Mouse (Mus musculus) mouse embryonic stem cell (cell line): ENCODE data around the gene Sox12.

Source experiments
- in situ Hi-C, 2 experiments: fragments of 300-500 bp; cut with MboI; formaldehyde crosslinking; loops; 1 replicate in 1 of 2; 3 replicates in 1 of 2; pipeline ENCODE4 v1.14.3; 2019 to 2020; ENCODE audit warnings: low sequenced_read_pairs in 2 of 2, low pct_unique_long_range_greater_than_20kb in 1 of 2, mixed read lengths in 1 of 2; ENCODE audit not compliant: unreplicated experiment in 1 of 2

The Sox12 gene

GRCm38 (mm10) chr2:152411471-152411870, 13.6 kb upstream of the Sox12 start:
- in situ Hi-C loops = no loop called here

DNA sequence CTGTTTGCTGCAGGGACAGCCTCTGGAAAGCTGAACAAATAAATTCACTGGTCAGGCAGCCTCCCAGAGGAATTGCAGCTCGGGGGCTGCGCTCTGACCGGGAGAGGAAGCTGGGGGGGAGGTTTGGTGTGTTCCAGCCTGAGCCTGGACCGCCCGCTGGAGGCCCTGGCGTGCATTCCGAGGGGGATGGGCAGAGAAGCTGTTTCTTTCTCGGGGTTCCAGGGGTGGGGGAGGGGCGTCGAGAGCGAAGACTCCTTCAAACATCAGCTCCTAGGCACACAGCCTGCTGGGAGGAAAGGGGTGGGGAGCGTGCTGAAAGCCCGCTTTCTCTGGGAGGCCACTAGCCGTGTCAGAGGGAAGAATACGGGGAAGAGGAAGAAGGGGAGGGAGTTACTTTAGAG, 13.1 kb upstream of the Sox12 start:
- in situ Hi-C loops = no loop called here

DNA sequence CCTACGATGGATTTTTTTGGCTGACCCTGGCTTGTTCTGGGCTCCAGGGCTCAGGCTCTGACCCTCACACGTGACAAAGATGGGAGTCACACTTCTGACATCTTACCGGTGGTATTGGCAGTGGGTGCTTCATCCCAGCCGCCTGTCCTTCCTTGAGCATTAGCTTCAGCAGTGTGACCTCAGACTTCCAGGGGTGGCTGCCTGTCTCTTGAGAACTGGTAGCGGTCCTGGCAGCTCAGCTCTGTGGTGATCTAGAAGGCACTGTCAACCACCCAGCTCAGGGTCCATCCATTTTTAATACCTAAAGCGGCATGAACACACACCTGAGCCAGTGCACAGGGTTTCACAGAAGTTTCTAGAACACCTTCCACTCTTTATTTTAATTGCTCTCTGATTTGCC, 11.9 kb upstream of the Sox12 start:
- in situ Hi-C loops = no loop called here

DNA sequence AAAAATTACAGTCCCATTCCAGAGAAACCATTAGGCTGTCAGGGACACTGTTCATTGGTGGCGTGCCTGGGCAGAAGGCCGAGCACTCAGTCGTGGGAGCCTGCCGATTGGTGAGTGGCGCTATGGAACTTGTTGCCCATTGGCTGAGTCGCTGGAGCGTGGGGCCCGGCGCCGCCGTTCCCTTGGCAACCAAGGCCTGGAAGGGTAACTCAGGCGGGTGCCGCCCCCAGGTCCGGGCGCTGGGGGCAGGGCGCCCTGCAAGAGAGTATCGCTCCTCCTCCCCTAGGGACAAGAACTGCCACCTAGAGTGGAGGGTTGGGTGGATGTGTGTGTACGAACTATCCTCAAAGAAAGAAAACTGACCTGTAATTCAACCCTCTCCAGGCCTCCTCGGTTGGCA, 8.3 kb upstream of the Sox12 start:
- in situ Hi-C loops = no loop called here

- in situ Hi-C loops = no loop called here
Observed at GRCm38 (mm10) chr2:152399122-152399542, 1.3 kb upstream of the Sox12 start.

- in situ Hi-C loops = no loop called here
Observed at GRCm38 (mm10) chr2:152398691-152399090, 828 bp upstream of the Sox12 start.

DNA sequence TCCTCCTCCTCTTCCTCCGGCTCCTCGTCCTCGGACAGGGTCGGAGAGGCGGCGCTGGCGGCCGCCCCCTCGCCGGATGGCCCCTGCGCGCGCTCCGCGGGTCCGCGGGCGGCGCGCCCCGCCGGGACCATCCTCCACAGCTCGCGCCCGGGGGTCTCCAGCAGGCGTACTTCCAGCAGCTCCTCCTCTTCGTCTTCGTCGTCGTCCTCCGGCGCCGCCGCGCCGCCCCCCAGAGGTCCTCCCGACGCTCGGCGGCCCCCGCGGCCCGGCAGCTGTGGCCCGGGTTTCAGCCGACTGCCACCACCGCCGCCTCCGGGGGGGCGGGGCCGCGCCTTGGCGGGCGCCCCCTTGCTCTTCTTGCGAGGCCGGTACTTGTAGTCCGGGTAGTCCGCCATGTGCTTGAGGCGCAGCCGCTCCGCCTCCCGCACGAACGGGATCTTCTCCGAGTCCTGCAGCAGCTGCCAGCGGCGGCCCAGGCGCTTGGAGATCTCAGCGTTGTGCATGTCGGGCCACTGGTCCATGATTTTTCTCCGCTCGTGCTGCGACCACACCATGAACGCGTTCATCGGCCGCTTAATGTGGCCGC, 766 bp downstream of the Sox12 start:
- in situ Hi-C loops = no loop called here

- in situ Hi-C loops = no loop called here
Observed at GRCm38 (mm10) chr2:152396110-152397003, 1.5 kb downstream of the Sox12 start.

DNA sequence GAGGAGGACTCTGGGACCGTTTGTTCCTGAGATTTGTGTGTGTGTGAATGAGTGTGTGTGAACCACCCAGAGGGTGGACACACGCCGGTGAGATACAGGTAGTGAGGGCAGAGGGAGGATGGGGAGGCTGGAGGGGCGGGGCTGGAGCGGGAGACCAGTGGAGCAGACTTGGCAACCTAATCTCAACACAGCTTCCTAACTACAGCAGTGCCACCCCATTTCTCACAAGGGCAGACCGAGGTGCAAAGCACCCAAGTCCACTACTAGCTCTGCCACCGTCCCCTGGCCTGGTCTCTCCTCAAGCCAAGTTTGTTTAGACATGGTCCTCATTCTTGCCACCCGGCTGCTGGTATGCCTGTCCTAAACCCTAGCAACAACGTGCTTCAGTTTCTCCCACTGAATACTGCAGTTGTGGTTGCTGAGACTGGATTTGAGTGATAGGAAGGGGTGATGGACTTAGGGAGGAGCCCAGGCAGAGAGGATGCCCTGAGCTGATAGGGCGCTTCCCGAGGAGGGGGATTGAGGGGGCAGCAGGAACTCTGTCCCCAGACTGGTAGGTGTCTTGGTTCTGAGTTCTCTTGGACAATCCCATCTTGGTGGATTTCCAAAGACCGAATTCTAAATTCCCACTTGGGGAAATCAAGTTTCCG, 2.5 kb downstream of the Sox12 start:
- in situ Hi-C loops = no loop called here

DNA sequence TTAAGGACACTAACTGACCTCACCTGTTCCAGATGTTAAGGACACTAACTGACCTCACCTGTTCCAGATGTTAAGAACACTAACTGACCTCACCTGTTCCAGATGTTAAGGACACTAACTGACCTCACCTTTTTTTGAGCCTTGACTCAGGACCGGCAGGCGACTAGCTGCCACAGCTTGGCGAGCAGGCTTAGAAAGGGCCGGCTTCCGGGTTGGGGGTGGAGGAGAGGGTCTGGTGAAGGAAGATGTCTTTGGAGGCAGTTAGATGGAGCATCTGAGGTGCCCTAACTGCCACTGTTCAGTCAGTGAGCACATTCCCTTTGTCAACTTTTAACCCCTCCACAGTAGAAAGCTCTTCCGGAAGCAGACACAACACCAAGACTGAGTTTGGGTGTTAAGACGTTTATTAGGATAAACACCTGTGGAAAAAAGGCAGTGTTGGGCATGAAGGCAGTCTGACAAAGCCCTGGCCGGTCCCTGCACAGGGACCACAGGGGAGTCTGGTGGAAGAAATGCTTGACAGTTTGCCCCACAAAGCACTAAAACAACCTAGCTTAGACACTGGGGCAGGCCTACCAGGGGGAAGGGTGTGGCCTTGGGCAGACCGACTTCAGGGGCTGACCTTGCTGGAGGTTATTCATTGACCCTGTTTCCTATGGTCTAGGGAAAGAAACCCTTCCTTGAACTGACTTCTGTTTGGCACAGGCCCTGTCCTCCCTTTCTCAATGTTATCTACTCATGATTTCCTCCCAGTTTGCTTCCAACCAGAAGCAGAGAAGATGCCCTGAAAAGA, 4.4 kb downstream of the Sox12 start:
- in situ Hi-C loops = no loop called here

DNA sequence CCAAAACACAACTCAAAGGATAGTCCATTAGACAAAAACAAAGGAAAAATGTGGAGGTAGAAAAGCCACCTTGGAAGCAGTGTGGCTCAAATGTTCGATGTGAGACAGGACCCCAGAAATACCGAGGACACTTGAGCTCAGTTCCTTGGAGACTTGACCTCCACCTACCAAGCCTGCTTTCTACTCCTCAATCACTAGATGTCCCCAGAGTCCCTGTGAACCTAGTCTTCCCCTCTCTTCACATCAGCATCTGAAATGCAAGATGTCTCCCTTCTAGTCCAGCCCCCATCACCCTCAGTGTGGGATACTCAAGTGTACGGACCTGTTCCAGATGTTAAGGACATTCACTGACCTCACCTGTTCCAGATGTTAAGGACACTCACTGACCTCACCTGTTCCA, 5.1 kb downstream of the Sox12 start:
- in situ Hi-C loops = no loop called here

DNA sequence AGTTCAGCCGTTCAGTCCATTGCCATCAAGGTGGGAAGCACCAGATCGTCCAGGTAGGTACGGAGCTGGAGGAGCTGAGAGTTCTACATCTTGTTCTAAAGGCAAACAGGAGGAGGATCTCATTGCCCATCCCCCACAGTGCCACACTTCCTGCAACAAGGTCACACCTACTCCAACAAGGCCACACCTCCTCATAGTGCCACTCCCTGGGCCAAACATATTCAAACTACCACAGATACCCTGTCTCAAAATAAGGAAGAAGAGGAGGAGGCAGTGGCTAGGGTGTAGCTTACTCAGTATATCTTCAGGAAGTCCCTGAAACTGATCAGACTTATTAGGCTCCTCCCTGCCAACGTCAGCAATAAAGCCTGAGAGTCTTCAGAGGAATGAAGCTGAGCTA, 13.7 kb downstream of the Sox12 start:
- in situ Hi-C loops = no loop called here

GRCm38 (mm10) chr2:152376345-152376741, 21.5 kb downstream of the Sox12 start, which contains the start of gene Nrsn2:
TSS of gene Nrsn2 (minus strand) at chr2:152376638.
- in situ Hi-C loops = no loop called here

DNA sequence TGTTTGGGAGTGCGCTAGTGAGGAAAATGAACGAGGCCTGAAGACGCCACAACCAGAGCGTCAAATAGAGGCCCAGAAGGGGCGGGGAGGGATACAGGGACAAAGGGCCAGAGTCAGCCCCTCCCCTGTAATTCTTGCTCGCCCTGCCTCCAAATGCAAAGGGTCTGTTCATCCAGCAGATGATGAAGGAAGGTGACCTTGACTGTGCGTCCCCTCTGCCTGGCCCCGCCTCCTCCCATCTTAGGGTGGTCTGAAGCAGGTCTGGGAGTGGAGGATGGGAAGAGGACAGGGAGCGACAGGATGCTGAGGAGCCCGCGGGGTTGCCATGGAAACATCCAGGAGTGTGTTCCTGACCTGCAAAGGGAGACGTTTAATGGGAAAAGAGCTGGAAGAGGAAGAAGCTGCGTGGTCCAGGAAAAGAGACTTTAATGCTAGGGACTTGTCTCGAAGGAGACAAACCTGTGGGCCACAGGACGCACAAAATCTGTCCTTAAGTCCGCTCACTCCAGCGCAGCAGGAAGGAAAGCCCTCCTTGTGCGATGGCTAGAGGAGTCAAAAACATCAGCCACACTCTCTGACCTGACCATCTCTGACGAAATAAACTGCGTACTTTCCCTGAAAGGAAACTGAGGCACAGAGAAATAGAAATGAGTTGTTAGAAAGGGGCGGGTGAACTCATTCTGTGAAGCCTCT, 22.1 kb downstream of the Sox12 start:
- in situ Hi-C loops = no loop called here

GRCm38 (mm10) chr2:152373547-152373946, 24.3 kb downstream of the Sox12 start:
- in situ Hi-C loops = no loop called here

GRCm38 (mm10) chr2:152372661-152373060, 25.2 kb downstream of the Sox12 start:
- in situ Hi-C loops = no loop called here

DNA sequence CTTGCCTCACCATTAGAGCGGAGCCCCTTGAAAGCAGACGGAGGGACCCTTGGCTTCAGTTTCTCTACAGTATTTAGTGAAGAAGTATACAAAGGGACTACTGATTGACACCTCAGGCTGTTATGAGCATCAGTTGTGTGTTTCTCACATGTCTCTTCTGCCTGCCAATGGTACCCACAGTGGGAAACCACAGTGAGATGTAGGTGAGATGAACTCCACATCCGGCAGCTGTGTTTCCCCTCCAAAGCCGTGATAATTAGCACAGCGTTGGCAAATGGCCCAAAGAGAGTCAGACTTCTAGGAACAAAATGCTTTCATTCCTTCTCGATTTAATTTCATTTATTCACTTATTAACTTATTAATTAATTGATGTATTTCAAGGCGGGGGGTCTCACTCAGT, 25.8 kb downstream of the Sox12 start:
- in situ Hi-C loops = no loop called here

DNA sequence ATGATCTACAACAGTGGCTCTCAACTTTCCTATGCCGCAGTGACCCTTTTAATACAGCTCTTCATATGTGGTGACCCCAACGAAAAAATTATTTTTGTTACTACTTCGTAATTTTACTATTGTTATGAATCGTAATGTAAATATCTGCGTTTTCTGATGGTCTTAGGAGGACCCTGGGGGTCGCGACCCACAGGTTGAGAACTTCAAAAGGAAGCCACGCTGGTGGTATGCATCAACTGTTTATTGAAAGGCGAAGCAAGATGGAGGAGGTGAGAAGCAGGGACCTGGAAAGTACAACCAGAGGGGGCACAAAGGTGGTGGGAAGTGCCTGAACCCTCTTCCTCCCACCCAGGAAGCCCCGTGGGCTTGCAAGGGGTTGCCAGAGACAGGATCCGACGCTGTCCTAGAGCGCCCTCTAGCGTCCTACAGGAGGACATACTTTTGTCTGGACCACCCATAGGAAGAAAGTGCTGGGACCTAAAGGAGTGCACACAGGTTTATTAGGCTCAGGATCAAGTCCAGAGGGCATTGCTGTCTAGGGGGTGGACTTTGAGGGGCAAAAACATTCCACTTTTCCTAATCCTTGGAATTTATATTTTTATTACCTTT, 29.2 kb downstream of the Sox12 start:
- in situ Hi-C loops = loop anchor here in 1 of 2 experiments (10.0 kb wide), 1 partner anchor 264 kb away; the partner anchor contains the start of gene Srxn1
